Mouse (Mus musculus): ENCODE data around the gene Rab9. TPM values are rescaled to one million over a fixed set of nuclear protein-coding genes. Genes with fewer than 3 reads are reported as not detected.
A peak's percentile ranks its signal among the peaks of the same experiment; 100 is the strongest.

Gene Rab9
- total RNA-seq, 2 experiments from 2014 or later = 24.0 to 28.0 TPM

- no peak for DNase-seq (ENCODE audit: low spot score in 2 of 2)
Measured at GRCm38 (mm10) chrX:166454331-166454730, 25.3 kb downstream of the Rab9 start.

GRCm38 (mm10) chrX:166453532-166453931 is 26.1 kb downstream of the Rab9 start:
- DNase-seq (ENCODE audit: low spot score in 2 of 2) = no peak

- DNase-seq (ENCODE audit: low spot score in 2 of 2) = no peak
Measured at GRCm38 (mm10) chrX:166444552-166444951, 35.1 kb downstream of the Rab9 start.

- peak; percentile 76 to 86 for DNase-seq (ENCODE audit: low spot score in 2 of 2)
Measured at GRCm38 (mm10) chrX:166440616-166441063, 39.0 kb downstream of the Rab9 start, which contains the start of gene Ofd1. TSS of gene Ofd1 (minus strand) at chrX:166440704.

GRCm38 (mm10) chrX:166440036-166440615 is 39.5 kb downstream of the Rab9 start, which contains the start of gene Trappc2:
TSS of gene Trappc2 (plus strand) at chrX:166440574.
- DNase-seq (ENCODE audit: low spot score in 2 of 2) = peak in 1 of 2 experiments; percentile 16

- DNase-seq (ENCODE audit: low spot score in 2 of 2) = no peak
Measured at GRCm38 (mm10) chrX:166434812-166435211, 44.9 kb downstream of the Rab9 start.

- no peak for DNase-seq (ENCODE audit: low spot score in 2 of 2)
Measured at GRCm38 (mm10) chrX:166416196-166416595, 63.5 kb downstream of the Rab9 start.

GRCm38 (mm10) chrX:166407865-166408264 is 71.8 kb downstream of the Rab9 start:
- DNase-seq (ENCODE audit: low spot score in 2 of 2) = no peak

Other genes with a start within 250 kb of the Rab9 start
- 10 to 100 TPM; 16.6 to 20.2 TPM for gene Gpm6b, start 241.0 kb downstream of the Rab9 start, total RNA-seq (2021)
- gene Trappc2, start 39.3 kb downstream of the Rab9 start, total RNA-seq (2021) = 10 to 100 TPM; 14.1 to 20.9 TPM
- gene Ofd1, start 39.2 kb downstream of the Rab9 start, total RNA-seq (2021) = 1 to 10 TPM; 8.0 to 9.3 TPM
- 1 to 10 TPM; 8.5 to 8.7 TPM for gene Tceanc, start 38.7 kb upstream of the Rab9 start, total RNA-seq (2021)
- 10 to 100 TPM; 19.5 to 23.9 TPM for gene Egfl6, start 105.9 kb upstream of the Rab9 start, total RNA-seq (2021)